Mouse (Mus musculus) forebrain, embryonic 11.5 days (tissue): Measurements from ENCODE around the gene Elovl3. TPM values are rescaled to one million over a fixed set of nuclear protein-coding genes. Genes with fewer than 3 reads are reported as not detected.
A peak's percentile ranks its signal among the peaks of the same experiment; 100 is the strongest.
"Not testable (repeated sequence)": the region's sequence is repeated elsewhere in the genome, so short reads cannot be mapped to it uniquely, and the experiment has no call there.

Source experiments
- ATAC-seq: fragments of 200-750 bp; cut with Nextera tagmentation; replicated peaks from 2 replicates; pipeline ENCODE4 v1.8.0; 2017; ENCODE audit warnings: moderate TSS enrichment; ENCODE audit not compliant: low FRiP score
- DNase-seq: peaks from one replicate; pipeline ENCODE4 v3.0.0-alpha.2; 2017; ENCODE audit warnings: low spot score
- H3K27ac ChIP-seq: fragments of 300-500 bp; sonication (generic); 2 replicates; pipeline ENCODE4 v1.5.1; 2014; ENCODE audit warnings: low read depth, low read length
- H3K27me3 ChIP-seq: fragments of 300-500 bp; sonication (generic); 2 replicates; pipeline ENCODE4 v1.6.1; 2014; ENCODE audit warnings: mild to moderate bottlenecking, low read length, mixed read lengths; ENCODE audit not compliant: control insufficient read depth, insufficient read depth
- H3K36me3 ChIP-seq: fragments of 300-500 bp; sonication (generic); 2 replicates; pipeline ENCODE4 v1.6.1; 2014; ENCODE audit warnings: mild to moderate bottlenecking, low read length, moderate library complexity, mixed read lengths; ENCODE audit not compliant: control insufficient read depth, insufficient read depth
- H3K4me1 ChIP-seq: fragments of 300-500 bp; sonication (generic); replicated peaks from 2 replicates; pipeline ENCODE4 v1.6.1; 2014; ENCODE audit warnings: low read length, mixed read lengths; ENCODE audit not compliant: control insufficient read depth, insufficient read depth
- H3K4me2 ChIP-seq: fragments of 300-500 bp; sonication (generic); 2 replicates; pipeline ENCODE4 v1.6.1; 2014; ENCODE audit warnings: low read depth, mild to moderate bottlenecking, low read length, moderate library complexity, mixed read lengths; ENCODE audit not compliant: severe bottlenecking
- H3K4me3 ChIP-seq: fragments of 300-500 bp; sonication (generic); 2 replicates; pipeline ENCODE4 v1.5.1; 2014; ENCODE audit warnings: low read depth, low read length
- H3K9ac ChIP-seq: fragments of 300-500 bp; sonication (generic); 2 replicates; pipeline ENCODE4 v1.6.1; 2014; ENCODE audit warnings: low read length
- H3K9me3 ChIP-seq: fragments of 300-500 bp; sonication (generic); 2 replicates; pipeline ENCODE4 v1.6.1; 2016; ENCODE audit warnings: low read length, mixed read lengths; ENCODE audit not compliant: control insufficient read depth
- WGBS: fragments of 180-500 bp; shearing (Covaris S2); extraction: QIAGEN DNeasy Blood & Tissue Kit; methylation state at CpG from one replicate; pipeline ENCODE4 v1.1.7; 2014; 5-methylcytosine and 5-hydroxymethylcytosine counted together
- polyA plus RNA-seq: library from polyadenylated mRNA; unstranded; fragments of >200 nt; fragmentation: Nextera tagmentation; extraction: Ambion mirVana; gene quantifications from 2 replicates; pipeline ENCODE4 v1.2.1, GENCODE M21; 2014

Elovl3 gene
- polyA plus RNA-seq, 1 experiment from 2014 or later, result 0.13 TPM

DNA sequence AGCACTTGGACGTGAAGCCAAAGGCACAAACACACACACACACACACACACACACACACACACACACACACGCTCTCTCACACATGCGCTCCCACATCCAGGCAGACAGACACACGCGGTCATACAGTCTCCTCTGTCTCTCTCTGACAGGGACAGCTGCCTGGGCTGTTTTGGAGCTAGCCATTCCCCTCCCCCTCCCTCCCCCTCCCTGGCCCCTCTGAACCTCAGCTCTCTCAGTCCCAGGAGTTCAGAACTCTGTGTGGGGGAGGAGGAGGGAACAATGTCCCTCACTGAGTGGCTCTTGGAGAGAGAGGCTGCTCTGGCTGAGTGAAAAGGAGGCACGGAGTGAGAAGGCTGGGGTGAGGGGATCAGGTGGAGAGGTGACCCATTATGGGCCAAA is 9.4 kb downstream of the Elovl3 start:
- Histone ChIP-seq H3K36me3 (no peaks in the 10 kb centered on the region), H3K27me3 (peaks cover 38% of the 10 kb centered on the region), H3K4me2 (no peak overlapping the region), H3K27ac (no peak overlapping the region), H3K9ac (no peak overlapping the region; the same call in 1 of the 2 replicates), H3K4me3 (no peak overlapping the region), H3K9me3 (no peaks in the 10 kb centered on the region), H3K4me1 (peaks cover 19% of the 10 kb centered on the region)
- DNase-seq, result peak; percentile 73
- peak; percentile 56 for ATAC-seq
- 17% methylated on average over 6 of the region's 6 CpGs for WGBS

DNA sequence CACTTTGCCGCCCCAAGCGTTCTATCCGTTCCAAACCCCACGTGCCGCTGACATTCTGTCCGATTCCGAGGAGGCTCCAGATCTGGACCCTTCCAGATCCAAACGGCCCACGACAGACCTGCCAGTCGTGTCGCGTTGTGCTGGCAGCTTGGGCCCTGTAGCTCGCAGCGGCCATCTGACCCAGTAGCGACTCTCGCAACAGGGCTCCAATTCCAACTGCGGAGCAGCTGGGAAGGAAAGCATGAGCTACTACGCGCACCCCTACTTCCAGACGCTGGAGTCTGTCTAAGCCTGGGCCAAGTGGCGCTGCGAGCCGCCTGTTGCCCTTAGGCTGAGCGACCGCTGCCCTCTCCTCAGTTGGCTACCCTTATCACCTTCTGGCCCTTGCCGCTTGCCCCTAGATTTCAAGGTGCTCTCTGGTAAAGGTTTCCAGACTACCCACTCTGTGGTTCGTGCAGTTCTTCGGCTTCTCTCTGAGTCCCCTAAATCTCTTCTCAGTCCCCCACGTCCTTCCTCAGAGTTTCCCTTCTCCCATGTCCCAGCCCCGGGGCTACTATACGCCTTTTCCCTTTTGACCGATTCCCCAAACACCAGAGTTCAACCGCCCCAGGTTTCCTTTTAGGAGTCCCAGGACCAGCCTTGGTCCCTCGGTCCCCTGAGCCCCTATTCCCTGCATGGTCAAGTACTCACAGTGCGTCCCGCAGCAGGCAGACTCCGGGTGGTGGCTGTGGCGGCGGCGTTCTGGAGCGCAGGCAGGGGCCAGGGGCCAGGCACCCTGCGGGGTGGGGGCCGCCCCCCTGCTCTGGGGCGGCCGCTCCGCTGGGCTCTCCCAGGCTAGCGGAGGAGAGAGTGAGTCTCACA is 16.0 kb downstream of the Elovl3 start, which contains the start of gene Pitx3:
Gene Pitx3 (minus strand): TSS at position 816 of the 861 bp plus-strand sequence.
- no peak within 1 kb of the TSS for H3K9ac ChIP-seq
- H3K9me3 ChIP-seq, result no peaks in the 10 kb centered on the region
- DNase-seq (peak; percentile 64), ATAC-seq (no peak)
- no peak within 1 kb of the TSS for H3K27ac ChIP-seq
- under 1% methylated on average over 44 of the region's 47 CpGs for WGBS
- peak within 1 kb of the TSS; percentile 39 for H3K4me3 ChIP-seq
- peaks cover 56% of the 10 kb centered on the region for H3K27me3 ChIP-seq
- peak within 1 kb of the TSS; percentile 83 for H3K4me2 ChIP-seq
- H3K4me1 ChIP-seq, result peaks cover 11% of the 10 kb centered on the region
- no peaks in the 10 kb centered on the region for H3K36me3 ChIP-seq

DNA sequence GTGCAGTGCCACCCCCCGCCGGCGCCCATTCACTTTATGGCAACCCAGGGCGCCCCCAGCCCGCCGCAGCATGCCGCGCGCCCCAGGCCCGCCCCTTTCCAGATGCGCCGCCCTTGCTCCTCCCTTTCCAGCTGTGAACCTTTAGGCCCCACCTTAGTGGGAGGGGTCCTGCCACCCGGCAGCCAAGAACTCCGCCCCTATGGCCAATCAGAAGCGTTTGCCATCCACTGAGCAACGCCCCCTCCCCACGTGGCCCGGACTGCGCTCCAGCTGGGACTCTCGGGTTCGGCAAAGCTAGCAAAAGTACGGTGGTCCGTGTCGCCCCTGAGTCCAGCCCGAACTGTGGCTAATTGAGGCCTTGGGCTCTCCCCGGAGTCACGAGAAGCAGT is 16.7 kb downstream of the Elovl3 start:
- peaks cover 13% of the 10 kb centered on the region for H3K4me1 ChIP-seq
- H3K27ac ChIP-seq, result no peak overlapping the region
- H3K9ac ChIP-seq, result no peak overlapping the region
- no peaks in the 10 kb centered on the region for H3K9me3 ChIP-seq
- no peaks in the 10 kb centered on the region for H3K36me3 ChIP-seq
- H3K4me2 ChIP-seq, result peak overlapping the region; percentile 83
- H3K4me3 ChIP-seq, result peak overlapping the region; percentile 39
- peaks cover 56% of the 10 kb centered on the region for H3K27me3 ChIP-seq
- ATAC-seq, result peak; percentile 42
- DNase-seq, result peak; percentile 90
- under 1% methylated on average over 26 of the region's 27 CpGs for WGBS

DNA sequence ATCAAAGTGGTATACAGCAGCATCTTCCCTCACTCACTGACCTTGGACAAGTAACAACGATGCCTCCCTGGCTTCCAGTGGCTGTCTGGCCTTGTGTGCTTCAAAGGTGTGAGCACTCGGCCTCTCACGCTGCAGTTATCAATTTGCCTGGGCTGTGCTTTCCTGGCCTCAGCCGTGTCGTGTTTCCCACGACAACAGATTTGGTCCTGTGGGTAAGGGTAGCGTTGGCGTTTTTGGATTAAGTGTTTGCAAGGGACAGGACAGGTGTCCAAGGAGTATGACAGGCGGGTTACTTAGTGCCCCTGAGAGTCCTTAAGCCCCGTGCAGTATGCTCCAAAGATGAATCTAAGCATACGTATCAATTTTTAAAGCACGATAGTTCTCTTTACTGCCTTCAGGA is 17.4 kb downstream of the Elovl3 start:
- no peak for ATAC-seq
- Histone ChIP-seq H3K27me3 (peaks cover 54% of the 10 kb centered on the region), H3K36me3 (no peaks in the 10 kb centered on the region), H3K27ac (no peak overlapping the region), H3K9me3 (no peaks in the 10 kb centered on the region), H3K4me2 (no peak overlapping the region), H3K4me1 (peaks cover 16% of the 10 kb centered on the region), H3K9ac (no peak overlapping the region), H3K4me3 (no peak overlapping the region)
- 26% methylated on average over 12 of the region's 12 CpGs for WGBS
- DNase-seq, result no peak

DNA sequence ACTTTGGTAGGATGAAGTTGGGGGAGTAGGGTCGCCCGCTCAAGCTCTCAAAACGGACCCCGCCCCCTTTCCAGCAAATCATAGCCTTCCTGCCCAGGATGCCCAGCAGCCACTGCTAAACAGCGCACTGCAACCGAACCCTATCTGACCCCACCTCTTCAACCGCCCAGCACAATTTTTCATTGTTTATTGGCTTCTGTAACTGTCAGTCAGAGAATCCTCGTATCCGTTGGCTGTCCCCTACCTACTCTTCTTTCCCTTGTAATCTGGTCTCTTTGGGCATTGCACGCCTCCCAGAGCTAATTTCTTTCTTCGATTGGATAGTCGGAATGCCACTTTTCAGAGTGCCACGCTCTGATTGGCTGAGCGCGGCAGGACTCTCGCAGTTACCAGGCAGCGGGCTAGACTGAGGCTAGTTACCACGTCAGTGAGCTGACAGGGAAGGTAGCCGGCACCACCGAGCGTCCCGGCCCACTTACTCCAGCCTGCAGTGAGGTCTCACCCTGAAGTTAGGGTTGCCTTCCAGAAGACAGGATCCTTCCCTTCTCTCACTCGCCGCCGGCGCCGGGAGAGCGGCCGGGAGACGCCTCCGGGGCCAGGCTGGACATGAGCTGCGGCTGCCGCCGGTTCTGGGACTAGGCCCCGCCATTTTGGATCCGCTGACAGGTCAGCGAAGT is 20.6 kb downstream of the Elovl3 start, which contains the start of gene Gbf1:
Gene Gbf1 (plus strand): TSS at position 383 of the 677 bp plus-strand sequence.
- Histone ChIP-seq H3K4me2 (peak within 1 kb of the TSS; percentile 79), H3K27ac (no peak within 1 kb of the TSS), H3K27me3 (peaks cover 32% of the 10 kb centered on the region), H3K9ac (peak within 1 kb of the TSS; percentile 69), H3K4me1 (peaks cover 16% of the 10 kb centered on the region), H3K36me3 (no peaks in the 10 kb centered on the region), H3K9me3 (no peaks in the 10 kb centered on the region), H3K4me3 (peak within 1 kb of the TSS; percentile 71)
- peak; percentile 93 for DNase-seq
- under 1% methylated on average over 37 of the region's 37 CpGs for WGBS
- peak; percentile 99 for ATAC-seq

DNA sequence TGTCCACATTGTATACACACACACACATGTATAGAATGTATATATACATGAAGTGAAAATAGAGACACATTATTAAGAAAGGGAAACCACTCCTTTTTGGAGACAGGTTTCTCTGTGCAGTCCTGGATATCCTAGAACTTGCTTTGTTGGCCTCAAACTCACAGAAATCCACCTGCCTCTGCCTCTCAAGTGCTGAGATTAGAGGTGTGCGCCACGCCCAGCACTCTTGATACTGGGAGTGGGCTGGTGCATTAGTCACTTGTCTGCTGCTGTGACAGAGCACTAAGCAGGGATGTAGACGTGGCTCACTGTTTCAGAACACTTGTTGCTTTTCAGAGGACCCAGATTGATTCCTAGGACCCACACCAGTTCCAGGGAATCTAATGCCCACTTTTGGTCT is 34.3 kb downstream of the Elovl3 start:
- Histone ChIP-seq H3K27ac (no peak overlapping the region), H3K4me3 (no peak overlapping the region), H3K27me3 (no peaks in the 10 kb centered on the region), H3K9me3 (no peaks in the 10 kb centered on the region), H3K4me1 (no peaks in the 10 kb centered on the region), H3K36me3 (no peaks in the 10 kb centered on the region; the same call in 1 of the 2 replicates), H3K9ac (no peak overlapping the region), H3K4me2 (no peak overlapping the region)
- no peak for DNase-seq
- WGBS, result 96% methylated on average over 3 of the region's 3 CpGs
- no peak for ATAC-seq

DNA sequence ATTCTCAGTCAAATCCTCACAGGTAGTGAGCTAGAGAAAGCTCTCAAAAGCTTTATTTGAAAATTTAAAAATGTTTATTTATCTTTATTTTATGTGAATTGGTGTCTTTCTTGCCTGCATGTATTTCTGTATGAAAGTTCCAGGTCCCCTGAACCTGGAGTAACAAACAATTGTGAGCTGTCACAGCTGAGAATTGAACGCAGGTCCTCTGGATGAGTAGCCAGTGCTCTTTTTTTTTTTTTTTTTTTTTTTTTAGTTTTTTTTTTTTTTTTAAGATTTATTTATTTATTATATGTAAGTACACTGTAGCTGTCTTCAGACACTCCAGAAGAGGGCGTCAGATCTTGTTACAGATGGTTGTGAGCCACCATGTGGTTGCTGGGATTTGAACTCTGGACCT is 35.5 kb downstream of the Elovl3 start:
- not testable (repeated sequence) for H3K9ac ChIP-seq, H3K4me2 ChIP-seq, DNase-seq, H3K4me3 ChIP-seq, H3K27me3 ChIP-seq, H3K9me3 ChIP-seq, H3K4me1 ChIP-seq, ATAC-seq, H3K36me3 ChIP-seq, H3K27ac ChIP-seq
- 89% methylated on average over 1 of the region's 2 CpGs for WGBS

DNA sequence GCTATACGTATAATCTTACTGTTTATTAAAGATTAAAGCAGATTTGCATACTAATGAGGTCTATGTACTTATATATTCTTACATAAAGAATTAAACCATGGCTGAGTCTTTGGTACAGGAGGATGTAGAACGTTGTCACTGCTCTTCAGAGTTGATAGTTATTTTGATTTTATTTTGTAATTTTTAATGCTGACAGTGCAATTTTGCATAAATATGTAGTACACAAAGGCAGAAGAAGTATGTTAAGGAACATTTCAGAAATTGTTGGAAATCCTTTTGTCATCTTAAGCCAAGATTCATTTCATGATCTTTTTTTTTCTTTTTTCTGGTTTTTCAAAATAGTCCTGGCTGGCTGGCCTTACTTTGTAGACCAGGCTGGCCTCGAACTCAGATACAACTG is 37.7 kb downstream of the Elovl3 start:
- H3K9ac ChIP-seq, result no peak overlapping the region
- no peaks in the 10 kb centered on the region for H3K4me1 ChIP-seq
- H3K27me3 ChIP-seq, result no peaks in the 10 kb centered on the region
- no peak for DNase-seq
- H3K36me3 ChIP-seq, result no peaks in the 10 kb centered on the region; the same call in 1 of the 2 replicates
- H3K9me3 ChIP-seq, result no peaks in the 10 kb centered on the region
- H3K4me2 ChIP-seq, result no peak overlapping the region
- ATAC-seq, result no peak
- 79% methylated on average over 3 of the region's 3 CpGs for WGBS
- H3K4me3 ChIP-seq, result no peak overlapping the region
- no peak overlapping the region for H3K27ac ChIP-seq
